Mouse (Mus musculus) MEL (cell line): ENCODE results near the gene Mrpl40.

Experiments used
- CTCF ChIP-seq, 3 experiments: IDR thresholded peaks in 2 of 3; conservative IDR thresholded peaks in 1 of 3; 2 replicates each; pipeline ENCODE4 v1.5.1; 2011 to 2012; ENCODE audit warnings: low read length in 3 of 3, low read depth in 2 of 3, mild to moderate bottlenecking in 2 of 3, improper control_type of control experiment in 1 of 3, inconsistent platforms in 1 of 3, mixed read lengths in 1 of 3, moderate library complexity in 1 of 3; ENCODE audit not compliant: control insufficient read depth in 1 of 3, insufficient read depth in 1 of 3, poor library complexity in 1 of 3, severe bottlenecking in 1 of 3
- POLR2A ChIP-seq, 2 experiments: IDR thresholded peaks; 2 replicates each; pipeline ENCODE4 v1.6.1; 2011 to 2012; ENCODE audit warnings: low read length in 2 of 2, mild to moderate bottlenecking in 2 of 2, control low read depth in 1 of 2, improper control_type of control experiment in 1 of 2, low read depth in 1 of 2, moderate library complexity in 1 of 2; ENCODE audit not compliant: control insufficient read depth in 1 of 2, insufficient read depth in 1 of 2, poor library complexity in 1 of 2
- POLR2AphosphoS2 ChIP-seq: IDR thresholded peaks from 2 replicates; pipeline ENCODE4 v1.6.1; 2011; ENCODE audit warnings: low read length, improper control_type of control experiment

DNA sequence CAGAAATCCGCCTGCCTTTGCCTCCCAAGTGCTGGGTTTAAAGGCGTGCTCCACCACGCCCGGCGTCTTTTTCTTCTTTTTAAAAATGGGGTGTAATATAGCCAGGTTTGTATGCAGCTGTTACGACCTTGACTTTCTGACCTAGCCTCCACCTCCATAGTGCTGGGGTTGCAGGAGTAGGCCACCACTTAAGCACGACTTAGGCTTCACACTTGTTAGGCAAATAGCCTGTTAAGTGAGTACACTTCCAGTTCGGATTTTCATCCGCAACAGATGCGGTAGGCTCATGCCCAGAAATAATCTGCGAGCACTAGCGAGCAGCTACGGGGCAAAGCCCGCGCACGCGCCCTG lies 596 bp downstream of the Mrpl40 start:
- TF ChIP-seq POLR2A (IDR thresholded peaks at IDR 0.05; ENCODE audit: control insufficient read depth in 1 of 2, insufficient read depth in 1 of 2, low read depth in 1 of 2, low read length in 2 of 2, poor library complexity in 1 of 2) (no peak), POLR2AphosphoS2 (no peak), CTCF (IDR thresholded peaks at IDR 0.05 in 2 of 3, conservative IDR thresholded peaks at IDR 0.05 in 1 of 3; ENCODE audit: control insufficient read depth in 1 of 3, insufficient read depth in 1 of 3, low read depth in 2 of 3, low read length in 3 of 3, poor library complexity in 1 of 3, severe bottlenecking in 1 of 3) (no peak)
